Mouse (Mus musculus): ENCODE results near the gene Ddx46. TPM values are rescaled to one million over a fixed set of nuclear protein-coding genes. Genes with fewer than 3 reads are reported as not detected.
A peak's percentile ranks its signal among the peaks of the same experiment; 100 is the strongest.
"Not testable (repeated sequence)": the region's sequence is repeated elsewhere in the genome, so short reads cannot be mapped to it uniquely, and the experiment has no call there.

Gene Ddx46
- total RNA-seq, 2 experiments from 2014 or later, result 28.2 to 35.0 TPM

- no peak for DNase-seq (ENCODE audit: low spot score in 2 of 2)
Measured at GRCm38 (mm10) chr13:55636185-55636983, 1.6 kb downstream of the Ddx46 start.

DNA sequence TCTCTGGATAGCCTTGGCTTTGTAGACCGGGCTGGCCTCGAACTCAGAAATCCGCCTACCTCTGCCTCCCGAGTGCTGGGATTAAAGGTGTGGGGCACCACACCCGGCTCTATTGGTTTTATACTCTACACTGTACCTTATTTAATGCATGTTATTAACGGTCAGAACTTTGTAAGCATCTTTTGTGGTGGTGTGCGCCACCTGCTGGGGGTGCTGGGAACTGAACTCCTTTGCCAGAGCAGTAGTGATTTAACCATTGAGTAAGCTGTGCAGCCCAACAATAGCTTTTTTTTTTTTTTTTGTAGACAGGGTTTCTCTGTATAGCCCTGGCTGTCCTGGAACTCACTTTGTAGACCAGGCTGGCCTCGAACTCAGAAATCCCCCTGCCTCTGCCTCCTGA lies 5.7 kb downstream of the Ddx46 start:
- DNase-seq (ENCODE audit: low spot score in 2 of 2), result peak; percentile 54 to 70

DNA sequence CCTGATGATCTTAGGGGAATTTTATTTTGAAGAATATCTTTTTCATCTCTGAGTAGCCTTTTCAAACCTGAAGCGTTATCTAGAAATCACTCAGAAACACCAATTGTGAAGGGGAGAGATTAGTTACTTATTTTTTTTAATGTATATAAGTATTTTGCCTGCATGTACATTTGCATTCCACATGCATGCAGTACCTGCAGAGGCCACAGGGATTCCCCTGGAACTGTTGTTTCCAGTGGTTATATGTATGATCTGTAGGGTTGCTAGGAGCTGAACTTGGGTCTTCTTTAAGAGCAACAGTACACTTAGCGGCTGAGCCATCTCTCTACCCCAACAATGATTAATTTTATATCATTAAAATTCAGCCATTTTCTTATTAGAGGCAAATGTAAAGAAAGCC lies 9.7 kb downstream of the Ddx46 start:
- DNase-seq (ENCODE audit: low spot score in 2 of 2), result no peak

GRCm38 (mm10) chr13:55650098-55650497 lies 15.3 kb downstream of the Ddx46 start:
- DNase-seq (ENCODE audit: low spot score in 2 of 2), result no peak

DNA sequence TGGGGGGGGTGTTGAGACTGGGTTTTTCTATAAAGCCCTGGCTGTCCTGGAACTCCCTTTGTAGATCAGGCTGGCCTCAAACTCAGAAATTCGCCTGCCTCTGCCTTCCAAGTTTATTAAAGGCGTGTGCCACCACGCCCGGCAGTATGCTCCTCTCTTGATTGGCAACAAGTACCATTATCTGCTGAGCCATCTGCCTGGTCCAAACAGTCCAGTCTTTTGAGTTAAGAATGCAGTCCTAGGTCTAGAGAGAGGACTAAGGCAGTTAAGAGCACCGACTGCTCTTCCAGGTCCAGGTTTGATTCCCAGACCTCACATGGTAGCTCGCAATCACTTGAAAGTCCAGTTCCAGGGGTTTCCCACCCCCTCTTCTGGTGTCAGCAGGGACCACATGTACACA lies 16.2 kb downstream of the Ddx46 start:
- DNase-seq (ENCODE audit: low spot score in 2 of 2), result no peak

DNA sequence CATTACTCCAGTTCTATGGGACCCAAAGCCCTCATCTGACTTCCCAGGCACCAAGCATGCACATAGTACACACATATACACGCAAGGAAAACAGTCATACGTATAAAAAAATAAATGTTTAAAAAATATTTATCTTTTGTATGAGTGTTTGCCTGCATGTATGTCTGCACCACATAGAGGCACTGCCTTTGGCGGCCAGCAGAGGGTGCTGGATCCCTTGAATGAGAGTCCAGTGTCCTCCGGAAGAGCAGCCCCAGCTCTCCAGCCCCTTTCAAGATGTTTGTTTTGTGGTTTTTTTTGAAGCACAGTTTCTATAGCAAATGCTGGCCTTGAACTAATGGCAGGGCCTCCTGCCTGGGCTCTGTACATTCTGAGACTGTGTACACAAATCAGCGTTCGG lies 33.7 kb downstream of the Ddx46 start:
- peak in 1 of 2 experiments; percentile 24 for DNase-seq (ENCODE audit: low spot score in 2 of 2)

- no peak for DNase-seq (ENCODE audit: low spot score in 2 of 2)
Measured at GRCm38 (mm10) chr13:55672711-55673110, 37.9 kb downstream of the Ddx46 start.

GRCm38 (mm10) chr13:55677364-55677763 lies 42.5 kb downstream of the Ddx46 start:
- DNase-seq (ENCODE audit: low spot score in 2 of 2), result no peak

GRCm38 (mm10) chr13:55682201-55682600 lies 47.4 kb downstream of the Ddx46 start:
- no peak for DNase-seq (ENCODE audit: low spot score in 2 of 2)

GRCm38 (mm10) chr13:55683581-55683980 lies 48.8 kb downstream of the Ddx46 start:
- no peak for DNase-seq (ENCODE audit: low spot score in 2 of 2)

- no peak for DNase-seq (ENCODE audit: low spot score in 2 of 2)
Measured at GRCm38 (mm10) chr13:55686107-55686633, 51.3 kb downstream of the Ddx46 start.

DNA sequence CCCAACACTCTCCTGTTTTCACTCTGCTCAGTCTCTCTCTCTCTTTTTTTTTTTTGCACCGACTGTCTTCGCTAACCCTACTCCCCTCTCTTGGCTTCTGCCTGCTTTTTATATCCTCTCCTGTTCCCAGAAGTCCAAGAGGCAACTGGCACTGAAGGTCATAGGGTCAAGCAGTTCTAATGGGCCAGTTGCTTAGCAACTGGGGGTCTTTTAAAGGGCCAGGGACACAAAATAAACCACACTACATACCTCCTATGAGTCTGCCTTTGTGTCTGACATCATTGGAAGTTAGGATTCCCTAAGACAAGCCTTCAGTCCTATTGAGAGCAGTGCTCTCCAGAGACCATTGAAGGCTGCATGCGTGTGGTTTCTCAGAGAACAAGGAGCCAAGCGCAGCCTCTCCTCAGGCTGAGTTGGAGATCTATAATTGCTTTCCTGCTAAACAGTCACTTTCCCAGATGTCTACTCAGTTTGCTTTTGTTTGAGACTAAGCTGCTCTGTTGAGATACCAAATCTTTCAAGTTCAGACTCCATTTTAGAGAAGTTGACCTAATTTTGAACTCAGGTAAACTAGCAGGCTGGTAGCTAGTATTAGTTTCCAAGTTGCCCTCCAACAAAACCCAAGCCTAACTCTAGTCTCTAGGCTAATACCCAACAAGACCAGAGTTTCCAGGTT lies 53.2 kb downstream of the Ddx46 start:
- DNase-seq (ENCODE audit: low spot score in 2 of 2), result no peak

DNA sequence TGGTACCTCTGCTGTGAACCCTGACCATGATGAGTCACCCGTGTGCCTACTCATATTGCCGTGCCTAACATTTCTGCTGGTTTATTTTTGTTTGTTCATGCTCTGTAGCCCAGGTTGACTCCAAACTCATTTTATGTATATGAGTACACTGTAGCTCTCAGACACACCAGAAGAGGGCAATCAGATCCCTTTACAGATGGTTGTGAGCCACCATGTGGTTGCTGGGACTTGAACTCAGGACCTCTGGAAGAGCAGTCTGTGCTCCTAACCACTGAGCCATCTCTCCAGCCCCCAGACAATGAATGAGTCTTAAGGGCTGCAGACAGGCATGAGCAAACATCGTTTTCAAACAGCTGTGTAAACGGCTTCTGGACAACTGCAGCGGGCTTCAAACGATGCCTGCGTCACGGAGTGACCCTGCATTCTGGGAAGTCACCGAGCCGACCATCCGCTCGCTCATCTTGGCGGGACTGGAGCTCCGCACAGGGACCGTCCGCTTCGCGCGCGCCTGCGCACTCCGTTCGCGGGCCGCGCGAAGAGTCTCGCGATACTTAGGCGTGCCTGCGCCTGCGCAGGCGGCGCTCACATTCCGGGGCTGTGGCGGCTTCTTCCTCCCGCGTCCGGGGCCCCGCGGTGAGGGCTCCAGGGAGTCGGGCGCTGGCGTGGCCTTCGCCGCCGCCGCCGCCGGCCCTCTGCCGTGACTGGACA lies 57.9 kb downstream of the Ddx46 start, which contains the start of gene B230219D22Rik:
B230219D22Rik (plus strand) TSS at position 590 of the 708 bp plus-strand sequence.
- DNase-seq (ENCODE audit: low spot score in 2 of 2), result peak; percentile 89 to 93

GRCm38 (mm10) chr13:55693243-55693721 lies 58.5 kb downstream of the Ddx46 start:
- peak in 1 of 2 experiments; percentile 37 for DNase-seq (ENCODE audit: low spot score in 2 of 2)

DNA sequence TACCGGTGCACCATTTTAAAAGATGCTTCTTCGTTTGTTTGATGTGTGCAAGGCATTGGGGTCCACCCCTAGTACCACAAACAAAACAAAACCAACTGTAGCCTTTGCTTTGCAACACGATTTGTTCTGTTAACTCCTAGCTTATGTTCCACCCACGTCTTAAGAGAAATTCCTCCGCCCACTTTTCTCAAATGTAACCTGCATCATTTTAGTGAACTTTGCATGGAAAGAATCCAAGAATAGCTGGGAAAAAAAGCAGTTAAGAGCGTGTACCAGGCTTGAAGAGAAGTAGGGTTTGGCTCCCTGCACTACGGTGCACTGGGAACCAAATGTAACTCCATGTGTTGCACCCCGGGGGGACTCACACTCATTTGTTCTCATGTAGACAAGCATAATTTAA lies 59.3 kb downstream of the Ddx46 start:
- DNase-seq (ENCODE audit: low spot score in 2 of 2), result no peak

GRCm38 (mm10) chr13:55695989-55696388 lies 61.2 kb downstream of the Ddx46 start:
- not testable (repeated sequence) for DNase-seq (ENCODE audit: low spot score in 2 of 2)

DNA sequence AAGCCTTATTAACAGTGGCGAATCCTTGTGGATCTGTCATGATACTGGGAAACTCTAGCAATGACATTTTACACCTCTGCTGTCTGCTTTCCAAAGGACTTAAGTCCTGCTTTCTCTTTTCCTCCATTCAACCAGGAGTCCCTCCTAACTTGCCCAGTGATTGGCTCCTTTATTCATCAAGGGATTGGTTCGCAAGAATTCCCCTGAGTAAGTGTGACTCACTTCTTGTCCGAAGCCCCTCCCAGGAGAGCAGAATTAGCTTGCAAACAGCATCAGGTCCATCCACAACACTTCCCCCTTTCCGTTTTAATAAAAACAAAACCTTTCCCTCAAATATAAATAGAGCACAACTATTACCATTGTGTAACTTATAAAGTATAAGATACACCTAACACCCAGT lies 69.5 kb downstream of the Ddx46 start:
- DNase-seq (ENCODE audit: low spot score in 2 of 2), result no peak

- DNase-seq (ENCODE audit: low spot score in 2 of 2), result no peak
Measured at GRCm38 (mm10) chr13:55712846-55713245, 78.0 kb downstream of the Ddx46 start.

GRCm38 (mm10) chr13:55714501-55715166 lies 79.8 kb downstream of the Ddx46 start, which contains the start of gene Txndc15:
Txndc15 (plus strand) TSS chr13:55714650.
- DNase-seq (ENCODE audit: low spot score in 2 of 2), result peak; percentile 77 to 86

GRCm38 (mm10) chr13:55715167-55715512 lies 80.3 kb downstream of the Ddx46 start:
- DNase-seq (ENCODE audit: low spot score in 2 of 2), result no peak

Data from gastrocnemius, postnatal 4 days (tissue).